12 mouse cellular contexts compared by ENCODE assay signal in genomic region chr14:77933243-77933642, GRCm38 (mm10). TPM values are rescaled to one million over a fixed set of nuclear protein-coding genes. Genes with fewer than 3 reads are reported as not detected.
DNase-seq lines count a peak whose midpoint lies in the region; ATAC-seq and TF ChIP-seq lines count a peak whose summit lies in the region.
"Had no signal": no experiment of that assay in that cellular context is flagged by ENCODE, and none has a peak within 500 bp of the region (broad histone marks: within the 10 kb centered on the region; RNA-seq: fewer than 3 reads in every experiment).

No protein-coding gene starts in this region.

- ATAC-seq in kidney, embryonic 14.5 days (ENCODE audit: low FRiP score, low TSS enrichment): no peak
- ATAC-seq in liver, embryonic 12.5 days: no peak

- no peak for TF ChIP-seq CTCF in kidney, adult 2 months (conservative IDR thresholded peaks at IDR 0.05; ENCODE audit: insufficient read depth, insufficient read length, low read depth, low read length)

- H3K4me2 ChIP-seq in kidney, embryonic 14.5 days (replicated peaks; ENCODE audit: low read depth, low read length): no peak overlapping the region
- no peak overlapping the region for H3K4me2 ChIP-seq in liver, embryonic 12.5 days
- H3K4me2 ChIP-seq: neural tube, embryonic 13.5 days had no signal

- DNase-seq in kidney, adult 2 months: peak; percentile 77
- DNase-seq in adrenal gland, postnatal 36 days: peak; percentile 53 to 72
- DNase-seq in lung, adult 18-20 months: peak; percentile 68 to 78
- DNase-seq in ovary, postnatal 36 days (ENCODE audit: low spot score): peak; percentile 56
- DNase-seq in thymus, postnatal 25 days: no peak
- no peak for DNase-seq in layer of hippocampus, adult 9-11 months
- DNase-seq: thymus, adult 2 months had no signal

- no peak for TF ChIP-seq POLR2A in kidney, adult 2 months (IDR thresholded peaks at IDR 0.05; ENCODE audit: low read depth, low read length)

- no peak overlapping the region for H3K9ac ChIP-seq in kidney, embryonic 14.5 days (ENCODE audit: low read depth, low read length)
- no peak overlapping the region for H3K9ac ChIP-seq in liver, embryonic 12.5 days
- H3K9ac ChIP-seq: neural tube, embryonic 13.5 days had no signal

- H3K9me3 ChIP-seq in kidney, embryonic 14.5 days (ENCODE audit: control insufficient read depth, low read length): no peaks in the 10 kb centered on the region
- H3K9me3 ChIP-seq in liver, embryonic 12.5 days (replicated peaks): no peaks in the 10 kb centered on the region
- H3K9me3 ChIP-seq: hindbrain, embryonic 10.5 days; neural tube, embryonic 13.5 days had no signal

- H3K4me1 ChIP-seq in kidney, adult 2 months (ENCODE audit: control insufficient read depth, insufficient read depth, low read length): peaks cover 3% of the 10 kb centered on the region; the same call in 1 of the 2 replicates
- peaks cover 7% of the 10 kb centered on the region; the same call in 1 of the 2 replicates for H3K4me1 ChIP-seq in kidney, embryonic 14.5 days (ENCODE audit: control insufficient read depth, insufficient read depth, low read length)
- no peaks in the 10 kb centered on the region for H3K4me1 ChIP-seq in liver, embryonic 12.5 days

- WGBS in kidney, adult 2 months: 36% methylated on average over 5 of the region's 5 CpGs
- 77% methylated on average over 5 of the region's 5 CpGs for WGBS in kidney, embryonic 14.5 days
- WGBS in liver, embryonic 12.5 days (ENCODE audit: insufficient replicate concordance): 82% methylated on average over 5 of the region's 5 CpGs

- H3K27me3 ChIP-seq in kidney, adult 2 months (replicated peaks; ENCODE audit: control insufficient read depth, insufficient read depth, low read length): no peaks in the 10 kb centered on the region
- H3K27me3 ChIP-seq in kidney, embryonic 14.5 days (ENCODE audit: control insufficient read depth, insufficient read depth, low read length): no peaks in the 10 kb centered on the region
- no peaks in the 10 kb centered on the region for H3K27me3 ChIP-seq in liver, embryonic 12.5 days (replicated peaks)
- H3K27me3 ChIP-seq: neural tube, embryonic 13.5 days had no signal

- peak overlapping the region; percentile 52; the same call in 1 of the 2 replicates for H3K27ac ChIP-seq in kidney, adult 2 months (ENCODE audit: insufficient read depth, low read depth, low read length)
- H3K27ac ChIP-seq in kidney, embryonic 14.5 days (ENCODE audit: low read depth, low read length): no peak overlapping the region
- H3K27ac ChIP-seq in liver, embryonic 12.5 days: no peak overlapping the region
- H3K27ac ChIP-seq: hindbrain, embryonic 10.5 days; neural tube, embryonic 13.5 days had no signal

- no peaks in the 10 kb centered on the region for H3K36me3 ChIP-seq in kidney, adult 2 months (ENCODE audit: control insufficient read depth, insufficient read depth, low read length)
- no peaks in the 10 kb centered on the region for H3K36me3 ChIP-seq in kidney, embryonic 14.5 days (ENCODE audit: control insufficient read depth, insufficient read depth, low read length)
- H3K36me3 ChIP-seq in liver, embryonic 12.5 days: no peaks in the 10 kb centered on the region
- H3K36me3 ChIP-seq: G1E; hindbrain, embryonic 10.5 days; neural tube, embryonic 13.5 days had no signal

- H3K4me3 ChIP-seq in kidney, adult 2 months (ENCODE audit: insufficient read depth, low read depth, low read length): no peak overlapping the region
- no peak overlapping the region for H3K4me3 ChIP-seq in kidney, embryonic 14.5 days (ENCODE audit: low read length)
- H3K4me3 ChIP-seq in liver, embryonic 12.5 days: no peak overlapping the region
- H3K4me3 ChIP-seq: hindbrain, embryonic 10.5 days; neural tube, embryonic 13.5 days had no signal

RNA-seq across cellular contexts. Expression of gene Epsti1, which starts 29.2 kb away (rescaled TPM):
- 1.2 and 4.7 TPM in 2 replicates for polyA plus RNA-seq in kidney, adult 2 months (2012; rRNA removed)
- polyA plus RNA-seq in kidney, embryonic 14.5 days (2014; fragmentation: Nextera tagmentation; extraction: Ambion mirVana): 0.53 and 0.73 TPM in 2 replicates
- 1 to 10 TPM; 1.6 to 1.7 TPM for total RNA-seq in adrenal gland, postnatal 36 days (2021)
- polyA plus RNA-seq in liver, embryonic 12.5 days (2016; fragmentation: Nextera tagmentation; extraction: Ambion mirVana): 1.1 and 1.2 TPM in 2 replicates
- total RNA-seq: G1E had no signal
- polyA plus RNA-seq: G1E had no signal

RNA-seq across cellular contexts. Expression of gene Dnajc15, which starts 58.3 kb away (rescaled TPM):
- 17.5 and 20.5 TPM in 2 replicates for polyA plus RNA-seq in kidney, adult 2 months (2012; rRNA removed)
- polyA plus RNA-seq in kidney, embryonic 14.5 days (2014; fragmentation: Nextera tagmentation; extraction: Ambion mirVana): 130 and 169 TPM in 2 replicates
- 100 to 1,000 TPM; 333 to 435 TPM for total RNA-seq in adrenal gland, postnatal 36 days (2021)
- polyA plus RNA-seq in liver, embryonic 12.5 days (2016; fragmentation: Nextera tagmentation; extraction: Ambion mirVana): 60.8 and 62.5 TPM in 2 replicates

Comparison
In these comparisons a context has a peak if more than half of its experiments do, and no peak if none do; other contexts are left out.
1. DNase-seq: peak in kidney, adult 2 months (single experiment), adrenal gland, postnatal 36 days (2 of 2), lung, adult 18-20 months (2 of 2) and ovary, postnatal 36 days (single experiment); none in thymus, postnatal 25 days (single experiment) and layer of hippocampus, adult 9-11 months (single experiment).